Mouse (Mus musculus) frontal cortex, postnatal 14 days (tissue): ENCODE measurements around the gene Tenm4.

Source experiments
- DNase-seq, 2 experiments: peaks; one replicate each; pipeline ENCODE4 v3.0.0; 2022; ENCODE audit warnings: low spot score in 2 of 2

Gene Tenm4

DNA sequence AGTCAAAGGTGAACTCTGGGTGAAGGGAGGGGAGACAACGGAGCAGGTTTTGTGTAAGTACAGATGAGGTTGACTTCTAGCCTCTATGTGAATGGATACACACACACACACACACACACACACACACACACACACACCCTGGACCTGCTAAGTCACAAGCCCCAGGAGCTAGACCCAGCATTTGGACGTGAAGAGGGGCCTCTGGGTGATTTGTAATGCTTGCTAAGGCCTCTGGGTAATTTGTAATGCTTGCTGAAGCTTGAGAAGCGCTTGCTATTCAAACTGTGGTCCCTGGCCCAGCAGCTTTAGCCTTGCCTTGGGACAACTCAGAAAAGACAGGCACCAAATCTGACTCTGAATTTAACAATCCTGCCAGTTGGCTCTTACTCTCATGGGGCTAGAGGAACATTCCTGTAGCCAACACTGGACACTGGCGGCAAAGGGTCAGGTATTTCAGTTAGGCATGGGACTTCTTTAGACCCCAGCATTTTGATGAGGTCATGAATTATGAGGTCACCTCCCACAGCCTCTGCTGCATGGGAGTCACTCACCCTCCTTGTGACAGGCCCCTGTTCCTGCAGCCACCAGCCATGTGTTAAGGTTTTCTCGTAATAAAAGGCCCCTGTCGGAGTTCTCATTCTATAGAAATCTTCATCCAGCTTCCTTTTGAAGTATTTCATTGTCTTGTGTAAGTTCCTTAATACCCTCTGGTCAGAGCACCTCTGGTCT is 237.3 kb downstream of the Tenm4 start:
- DNase-seq, result no peak

DNA sequence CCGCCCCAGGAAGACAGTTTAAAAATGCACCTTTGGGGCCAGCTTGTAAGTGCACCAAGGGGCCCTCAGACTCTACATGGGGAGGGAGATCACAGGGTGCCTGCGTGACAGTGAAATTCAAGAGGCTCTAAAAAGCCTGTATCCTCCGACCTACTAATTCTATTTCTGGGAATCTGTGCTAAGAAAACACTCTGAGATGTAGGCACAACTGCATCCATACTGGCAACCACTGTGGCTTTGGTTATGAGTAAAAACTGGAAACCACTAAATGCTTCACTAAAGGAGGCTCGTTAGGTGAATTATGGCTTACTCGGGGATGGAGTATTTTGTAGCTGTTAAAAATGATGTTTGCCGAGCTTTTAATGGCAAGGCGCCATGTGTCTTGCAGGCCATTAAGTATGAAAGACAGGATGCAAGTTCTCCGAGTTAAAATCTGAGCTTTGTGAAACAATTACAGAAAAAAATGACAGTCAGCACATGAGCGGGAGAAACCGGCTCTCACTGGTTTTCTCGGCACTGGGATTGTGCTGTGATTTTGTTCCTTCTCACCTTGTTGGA is 238.4 kb downstream of the Tenm4 start:
- DNase-seq, result no peak

DNA sequence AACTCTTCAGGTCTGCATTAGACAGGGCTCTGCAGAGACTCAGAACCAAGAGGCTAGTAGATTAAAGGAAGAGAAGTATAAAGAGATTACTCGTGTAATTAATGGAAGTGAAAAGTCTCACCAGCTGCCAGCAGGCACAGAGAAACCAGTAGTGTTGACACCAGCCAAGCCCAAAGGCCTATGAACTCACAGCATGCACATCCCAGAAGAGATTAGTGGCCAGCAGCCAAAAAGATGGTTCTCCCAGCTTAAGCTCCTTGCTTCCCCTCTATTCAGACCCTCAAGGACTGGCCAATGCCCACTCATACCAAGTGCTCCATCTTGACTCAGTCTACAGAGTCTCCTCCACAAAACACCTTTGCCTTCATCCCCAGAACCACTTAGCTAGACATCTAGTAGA is 242.8 kb downstream of the Tenm4 start:
- no peak for DNase-seq

DNA sequence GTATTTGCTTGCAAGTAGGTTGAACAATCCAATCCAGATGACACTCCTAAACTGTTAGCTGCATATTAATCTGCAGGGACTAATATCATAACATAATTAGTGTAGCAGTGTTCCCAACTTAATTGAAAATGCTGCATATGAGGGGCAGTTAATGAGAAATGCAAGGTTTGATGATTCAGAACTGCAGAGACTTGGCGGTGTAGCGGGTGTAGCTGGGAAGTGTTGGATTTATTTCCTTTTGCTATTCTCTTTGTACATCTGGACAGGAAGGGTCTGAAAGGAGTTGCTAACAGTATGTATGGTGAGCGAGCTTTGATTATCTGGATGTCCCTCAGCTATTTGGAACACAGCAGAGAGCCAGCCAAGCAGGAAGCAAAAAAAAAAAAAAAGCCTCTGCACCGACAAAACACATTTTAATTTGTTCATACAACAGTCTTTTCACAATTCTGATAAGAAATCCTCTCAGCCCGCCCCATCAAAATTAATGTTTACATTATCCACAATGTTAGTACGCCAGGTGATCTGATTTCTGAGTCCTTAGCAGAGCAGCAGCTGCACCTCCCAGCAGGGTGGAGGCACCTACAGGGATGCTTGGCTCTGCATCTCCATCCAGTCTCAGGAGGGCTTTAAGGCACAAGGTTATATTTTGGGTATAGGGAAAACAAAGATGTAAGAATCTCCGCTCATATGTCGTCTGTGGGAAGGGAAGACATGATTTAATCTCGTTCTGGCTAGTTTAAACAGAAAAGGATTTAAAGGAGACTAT is 243.4 kb downstream of the Tenm4 start:
- no peak for DNase-seq

DNA sequence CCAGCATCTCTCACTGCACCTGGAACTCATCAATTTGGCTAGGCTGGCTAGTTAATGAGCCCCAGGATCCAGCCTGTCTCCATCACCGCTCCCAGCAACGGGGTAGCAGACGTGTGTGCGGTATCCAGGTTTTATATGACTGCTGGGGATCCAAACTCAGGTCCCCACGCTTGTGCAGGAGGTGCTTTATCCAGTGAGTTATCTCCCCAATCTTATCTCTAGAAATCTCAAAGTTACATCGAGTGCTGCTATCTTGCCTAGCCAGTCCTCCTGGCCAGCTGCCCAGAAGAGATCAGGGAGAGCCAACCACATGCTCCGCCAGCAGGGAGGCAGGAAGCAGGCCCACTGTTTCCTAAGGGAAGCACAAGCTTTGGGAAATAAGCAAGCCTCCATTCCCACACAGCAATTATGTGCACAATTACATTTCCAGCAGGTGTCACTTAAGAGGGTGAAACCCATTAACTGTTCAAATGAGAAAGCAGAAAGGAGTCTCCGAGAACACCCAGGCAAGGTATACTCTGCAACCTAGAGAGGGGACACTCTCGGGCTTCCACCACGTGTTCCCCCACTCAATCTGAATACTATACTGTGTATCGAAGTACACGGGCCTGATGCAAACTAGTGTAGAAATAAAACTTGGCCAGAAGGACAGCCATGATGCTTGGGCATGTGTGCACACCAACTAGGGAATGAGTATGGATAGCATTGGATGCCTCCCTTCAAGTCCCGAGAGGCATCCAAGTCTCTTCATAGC is 246.4 kb downstream of the Tenm4 start:
- DNase-seq, result peak; percentile 32 to 48

DNA sequence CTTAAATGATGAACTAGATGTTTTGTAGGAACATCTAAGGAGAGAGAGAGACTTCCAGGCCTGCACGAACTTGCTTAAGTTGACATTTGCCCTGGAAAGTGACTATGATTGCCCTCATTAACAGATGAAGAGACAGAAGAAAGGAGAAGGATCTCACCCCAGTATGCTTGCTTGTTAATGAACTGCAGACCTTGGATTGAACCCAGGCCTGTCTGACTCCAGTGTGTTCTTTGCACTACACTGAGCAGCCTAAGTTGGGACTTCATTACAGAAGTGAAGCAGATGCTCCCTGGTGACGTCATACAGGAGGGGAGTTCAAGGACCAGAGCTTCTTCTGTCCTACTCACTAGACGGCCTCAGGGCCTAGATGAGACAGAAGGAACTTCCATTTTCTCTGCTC is 247.1 kb downstream of the Tenm4 start:
- no peak for DNase-seq

DNA sequence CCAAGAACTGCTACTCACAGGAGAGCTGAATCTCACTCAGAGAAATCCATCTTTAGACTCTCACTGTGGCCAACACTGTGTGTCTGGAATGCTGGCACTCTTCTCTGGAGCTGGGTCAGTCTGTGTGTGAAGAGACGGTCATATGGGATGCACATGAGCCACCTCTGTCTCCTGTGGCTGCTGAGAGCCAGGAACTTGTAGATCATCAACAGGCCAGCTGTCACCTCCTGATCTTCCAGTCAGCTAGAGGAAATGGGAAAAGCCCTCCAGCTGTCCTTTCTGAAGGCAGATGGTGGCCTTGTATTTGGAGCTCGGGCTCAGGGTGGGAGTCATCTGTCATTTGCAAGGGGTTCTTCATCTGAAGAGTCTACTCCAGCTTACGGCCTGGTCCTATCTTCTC is 249.0 kb downstream of the Tenm4 start:
- DNase-seq, result no peak

DNA sequence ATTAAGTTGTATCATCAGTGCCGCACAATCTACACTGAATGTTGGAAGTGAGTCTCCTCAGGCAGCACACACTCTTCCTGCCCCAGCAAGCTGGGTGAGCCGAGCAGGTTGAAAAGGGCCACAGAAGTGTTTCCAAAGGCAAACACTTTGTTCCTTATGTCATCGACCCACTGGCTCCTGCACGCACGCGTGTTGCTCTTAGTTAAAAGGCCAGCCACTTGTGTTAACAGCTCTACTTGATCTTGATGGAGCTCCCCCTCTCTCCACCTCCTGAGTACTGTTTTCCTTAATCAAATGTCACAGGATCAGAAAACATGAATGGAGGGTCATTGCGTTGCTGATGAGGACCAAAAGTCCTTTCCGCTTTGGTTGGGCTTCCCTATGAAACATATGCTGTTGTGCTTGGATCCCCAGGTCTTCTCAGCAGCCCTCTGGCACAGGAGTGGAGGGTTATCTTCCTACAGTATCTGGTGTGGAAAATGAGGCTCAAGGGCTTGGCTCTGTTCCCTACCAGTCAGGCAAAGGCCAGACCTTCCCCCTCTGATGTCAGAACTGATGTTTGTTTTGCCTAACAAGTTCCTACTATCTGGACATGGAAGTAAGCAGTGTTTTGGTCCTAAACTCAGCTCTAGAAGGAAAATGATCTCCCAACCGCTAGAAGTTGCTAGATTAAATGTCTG is 250.0 kb downstream of the Tenm4 start:
- no peak for DNase-seq

DNA sequence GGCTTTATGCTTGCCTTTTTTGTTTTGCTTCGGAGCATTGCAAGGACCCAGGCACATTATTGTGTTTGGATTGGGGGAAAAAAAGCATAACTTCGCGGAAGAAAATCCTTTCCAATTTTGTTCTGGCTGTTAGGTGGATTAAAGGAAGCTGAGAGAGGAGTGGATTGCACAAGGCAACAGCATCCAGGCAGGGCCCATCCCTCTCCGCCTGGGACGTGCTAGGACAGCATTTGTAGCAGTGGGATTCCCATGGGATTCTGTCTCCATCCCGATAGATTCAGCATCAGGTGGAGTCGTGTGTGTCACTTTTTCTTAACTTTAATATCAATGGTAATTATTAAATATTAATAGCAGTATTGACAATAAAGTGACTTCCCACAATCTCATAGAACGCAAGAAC is 255.9 kb downstream of the Tenm4 start:
- no peak for DNase-seq

DNA sequence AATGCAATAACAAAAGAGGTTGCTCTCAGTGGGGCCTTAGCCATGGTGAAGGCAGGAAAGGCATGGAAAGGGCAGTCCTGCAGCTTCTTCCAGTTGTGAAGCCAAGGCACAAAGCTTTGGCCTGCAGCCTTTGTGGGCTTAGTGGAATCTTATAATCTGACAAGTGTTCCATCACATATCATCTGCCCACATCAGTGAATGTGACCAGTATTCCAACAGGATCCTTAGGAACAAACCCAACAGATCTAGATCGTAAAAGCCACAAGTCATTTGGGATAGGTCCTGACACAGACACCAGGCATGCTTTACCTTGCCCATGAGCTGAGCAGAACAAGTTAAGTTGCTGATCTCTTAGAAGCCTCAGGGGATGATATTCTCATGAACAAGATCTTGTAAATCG is 262.3 kb downstream of the Tenm4 start:
- no peak for DNase-seq

DNA sequence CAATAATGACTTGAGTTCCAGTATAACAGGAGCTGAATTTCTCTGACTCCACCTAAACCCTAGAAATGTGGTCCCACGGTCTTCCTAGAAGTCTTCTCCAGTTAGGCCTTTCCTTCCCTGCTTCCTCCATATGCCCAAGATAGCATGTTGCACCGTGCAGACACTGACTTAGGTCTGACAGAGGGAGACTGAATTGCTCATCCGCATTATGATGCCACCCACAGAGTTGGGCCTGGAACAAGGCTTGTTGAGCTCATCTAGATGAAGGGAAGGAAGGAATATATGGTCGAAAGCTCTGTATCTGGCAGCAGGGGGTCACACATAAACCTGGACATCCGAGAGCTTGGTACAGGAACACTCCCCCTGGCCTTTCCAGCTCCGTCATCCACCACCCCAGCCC is 267.3 kb downstream of the Tenm4 start:
- DNase-seq, result no peak

DNA sequence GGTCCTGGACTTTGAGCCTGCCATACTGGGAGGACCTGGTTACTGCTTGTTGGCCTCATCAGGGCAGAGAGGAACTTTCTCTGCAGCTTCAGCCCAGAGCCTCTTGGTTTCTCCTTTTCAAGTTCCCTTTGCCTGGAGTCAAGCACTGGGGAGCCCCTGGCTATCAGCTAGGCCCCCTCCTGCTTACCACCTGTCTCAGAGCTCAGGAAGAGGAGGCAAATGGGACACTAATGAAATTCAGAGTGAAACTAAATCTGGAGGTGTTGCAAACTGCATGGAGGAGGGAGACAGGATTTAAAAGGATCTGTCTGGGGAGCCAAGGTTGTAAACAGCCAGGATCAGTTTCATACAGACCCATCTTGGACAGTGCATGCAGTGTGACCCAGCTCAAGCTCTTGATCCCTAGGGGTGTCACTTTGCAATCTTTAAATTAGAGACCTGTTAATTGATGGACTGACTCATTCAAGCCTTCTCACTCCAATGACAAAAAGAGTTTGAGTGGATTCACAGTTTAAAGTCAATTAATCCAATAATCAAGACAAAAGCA is 269.2 kb downstream of the Tenm4 start:
- no peak for DNase-seq

DNA sequence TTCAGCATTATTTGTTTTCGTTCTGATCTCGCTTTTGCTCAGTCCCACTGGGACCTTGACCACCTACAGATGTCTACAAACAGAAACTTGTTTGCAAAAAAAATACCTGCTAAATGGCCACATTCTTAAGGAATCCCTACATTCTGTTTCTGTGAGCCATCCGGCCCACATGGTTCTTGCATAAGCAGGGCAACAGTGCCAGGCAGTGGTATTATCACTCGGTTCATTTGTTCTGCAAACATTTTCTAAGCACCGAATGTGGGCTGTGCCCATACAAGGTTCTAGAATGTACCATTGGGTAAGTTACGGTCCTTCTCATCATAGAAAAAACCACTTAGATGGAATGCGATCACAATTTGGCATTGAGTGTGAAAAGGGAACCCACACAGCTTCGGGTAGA is 274.7 kb downstream of the Tenm4 start:
- no peak for DNase-seq

DNA sequence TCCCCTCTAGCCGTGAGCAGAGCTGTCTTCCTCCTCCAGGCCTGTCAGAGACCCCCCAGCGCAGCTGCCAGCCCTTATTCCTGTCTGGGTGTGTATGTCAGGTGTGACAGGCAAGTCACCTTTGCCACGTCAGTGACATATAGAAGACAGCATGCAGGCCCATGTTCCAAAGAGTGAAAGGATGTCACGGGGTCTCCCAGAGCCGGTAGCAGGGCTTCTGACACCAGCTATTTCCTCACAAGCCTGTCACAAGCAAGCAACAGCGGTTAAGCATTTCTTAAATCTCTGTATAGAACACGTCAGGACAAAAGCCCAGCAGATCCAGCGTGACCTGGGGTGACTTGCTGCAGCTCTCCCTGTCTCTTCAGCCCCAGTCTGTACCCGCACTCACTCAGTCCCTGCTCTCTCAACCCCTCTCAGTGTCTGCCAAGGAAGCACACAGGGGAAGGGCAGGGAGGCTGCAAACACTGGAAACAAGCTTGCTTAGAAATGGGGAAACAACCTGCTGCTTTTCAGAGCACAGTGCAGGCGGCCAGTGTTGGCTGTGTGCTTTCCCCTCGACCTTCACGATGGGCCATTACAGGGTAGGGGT is 276.9 kb downstream of the Tenm4 start:
- no peak for DNase-seq

DNA sequence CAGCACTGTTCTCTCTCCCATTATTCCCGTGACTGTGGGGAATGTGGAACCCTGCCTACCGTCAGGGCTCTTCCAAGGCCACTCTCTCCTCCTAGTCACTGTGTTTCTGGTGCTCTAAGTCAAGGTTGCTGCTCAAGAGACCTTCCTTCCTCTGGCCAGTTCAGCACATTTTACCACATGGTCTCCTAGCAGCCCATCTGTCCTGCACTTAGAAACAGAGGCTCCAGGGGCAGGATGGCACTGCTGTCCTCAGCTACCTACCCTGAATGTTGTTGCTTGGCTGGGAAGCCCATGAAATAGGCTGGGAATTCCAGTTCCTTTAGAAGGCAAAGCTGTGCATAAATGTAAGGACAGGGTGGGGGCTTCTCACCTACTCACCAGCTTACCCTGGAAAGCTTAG is 284.9 kb downstream of the Tenm4 start:
- no peak for DNase-seq

DNA sequence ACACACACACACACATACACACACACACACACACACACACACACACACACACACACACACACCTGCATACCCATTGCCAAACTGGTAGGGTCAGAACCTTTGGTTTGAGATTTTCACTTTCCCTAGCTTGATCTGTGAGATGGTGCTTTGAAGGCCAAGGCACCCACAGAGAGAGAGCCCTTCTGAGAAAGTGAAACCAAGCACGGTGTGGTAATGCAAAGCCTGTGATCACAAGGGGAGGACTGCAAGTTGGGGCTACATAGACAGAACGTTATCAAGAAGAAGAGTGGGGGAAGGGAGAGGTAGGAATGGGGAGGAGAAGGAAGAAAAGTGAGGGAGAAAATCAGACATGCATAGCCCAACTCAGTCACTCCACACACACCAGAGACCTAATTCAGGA is 285.6 kb downstream of the Tenm4 start:
- DNase-seq, result no peak

DNA sequence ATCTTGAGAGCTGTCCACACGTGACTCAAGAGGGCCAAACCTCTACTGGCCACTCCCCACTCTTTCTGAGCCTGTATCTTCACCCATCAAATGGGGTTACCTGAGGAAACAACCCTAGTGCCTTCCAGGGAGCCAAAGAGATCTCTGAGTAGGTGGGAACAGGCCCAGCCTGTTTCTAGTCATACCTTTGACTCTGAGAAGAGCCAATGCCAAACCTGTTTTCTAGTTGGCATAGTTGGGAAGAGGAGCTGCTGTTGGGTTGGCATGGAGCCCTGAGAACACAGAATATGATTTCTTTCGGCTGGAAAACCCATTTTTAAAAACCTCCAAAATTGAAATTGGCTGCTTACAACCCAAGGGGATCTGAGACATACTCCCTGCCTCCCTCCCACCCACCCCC is 286.8 kb downstream of the Tenm4 start:
- no peak for DNase-seq

DNA sequence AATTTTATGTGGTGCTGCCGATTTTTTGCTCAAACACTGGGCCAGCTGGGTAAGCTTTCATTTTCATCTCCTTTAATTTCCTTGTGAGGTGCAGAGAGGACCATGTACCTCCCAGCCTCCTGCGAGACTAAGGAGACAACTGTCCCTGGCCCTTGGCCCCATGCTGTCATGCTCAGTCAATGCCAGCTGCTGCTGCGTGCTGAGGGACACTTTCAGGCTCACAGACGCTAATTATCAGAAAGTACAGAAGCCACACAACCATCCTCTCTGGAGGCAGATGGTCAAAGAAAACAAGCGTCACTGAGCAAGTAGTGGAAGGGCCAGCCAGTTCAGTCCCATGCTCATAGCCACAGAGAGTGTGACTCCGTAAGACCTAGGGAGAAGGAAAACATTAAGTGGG is 287.9 kb downstream of the Tenm4 start:
- no peak for DNase-seq

DNA sequence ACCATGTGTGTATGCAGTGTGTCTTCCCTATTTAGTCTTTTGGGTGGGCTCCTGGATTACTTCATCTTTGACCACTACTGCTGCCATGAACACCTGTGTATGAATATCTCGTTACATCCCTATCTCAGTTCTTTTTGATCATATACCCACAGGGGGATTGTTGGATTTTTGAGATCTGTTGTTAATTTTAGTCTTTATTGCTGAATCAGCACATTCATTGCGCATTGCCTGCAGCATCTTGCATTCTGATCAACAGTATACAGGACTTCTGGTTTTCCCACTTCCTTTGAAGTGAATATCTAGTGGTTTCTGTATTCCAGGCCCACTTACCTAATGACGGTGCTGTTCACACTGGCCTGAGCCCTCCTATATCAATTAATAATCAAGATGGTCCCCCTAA is 295.7 kb downstream of the Tenm4 start:
- DNase-seq, result no peak

DNA sequence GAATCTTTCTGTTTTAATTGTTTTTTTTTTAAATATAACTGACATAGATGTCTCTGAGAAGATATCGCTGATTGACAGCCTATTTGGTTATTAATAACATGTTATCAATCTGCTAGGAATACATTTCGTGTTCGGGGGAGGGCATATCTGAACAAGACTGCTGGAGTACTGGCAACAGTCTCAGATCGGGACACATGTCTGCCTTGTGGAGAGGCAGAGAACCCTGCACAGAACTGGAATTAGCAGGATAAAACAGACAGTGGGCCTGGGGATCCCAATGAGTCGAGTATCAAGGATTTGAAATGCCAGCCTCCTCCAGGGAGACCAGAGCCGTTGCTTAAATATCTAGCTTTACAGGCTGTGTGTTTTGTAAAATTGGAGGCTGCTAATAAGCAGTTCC is 299.8 kb downstream of the Tenm4 start:
- DNase-seq, result no peak

DNA sequence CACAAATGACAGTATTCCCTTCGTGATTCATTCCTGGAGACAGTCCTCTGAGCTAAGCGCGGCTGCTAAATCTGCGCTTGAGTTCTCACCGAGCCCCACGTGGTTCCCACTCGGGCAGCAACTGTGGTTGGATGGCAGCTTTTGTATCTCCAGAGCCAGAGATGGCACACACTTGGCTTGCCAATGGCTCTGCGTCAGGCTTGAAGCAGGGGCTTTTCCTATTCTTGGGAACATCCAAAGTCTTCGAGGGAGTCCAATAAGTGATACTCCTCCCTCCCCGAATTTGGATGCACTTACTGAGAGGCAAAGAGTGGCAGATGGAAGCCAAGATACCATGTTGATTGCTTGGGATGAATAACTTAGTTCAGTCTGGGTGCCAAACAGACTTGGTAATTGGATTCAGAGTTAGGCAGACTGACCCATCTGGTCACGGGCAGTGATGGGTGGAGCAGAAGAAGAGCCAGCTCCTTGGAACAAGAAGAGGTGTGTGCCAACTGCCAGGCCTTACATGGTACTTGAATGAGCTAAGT is 303.6 kb downstream of the Tenm4 start:
- peak; percentile 75 to 81 for DNase-seq
